Mouse (Mus musculus): ENCODE results near the gene Il27ra.

- TF ChIP-seq CTCF (IDR thresholded peaks at IDR 0.05; ENCODE audit: borderline replicate concordance, insufficient read depth, low read length) = no peak
- TF ChIP-seq POLR2A (IDR thresholded peaks at IDR 0.05; ENCODE audit: low read depth, low read length) = no peak
Observed at GRCm38 (mm10) chr8:84023085-84023484, 19.3 kb downstream of the Il27ra start.

All from embryonic fibroblast, embryonic 13.5 days (primary cell).